Mouse (Mus musculus) hindbrain, embryonic 11.5 days (tissue): ENCODE results near the gene Gm4131. TPM values are rescaled to one million over a fixed set of nuclear protein-coding genes. Genes with fewer than 3 reads are reported as not detected.

Experiments
- ATAC-seq: fragments of 200-750 bp; cut with Nextera tagmentation; 2 replicates; pipeline ENCODE4 v1.8.0; 2017; ENCODE audit warnings: mild to moderate bottlenecking, moderate TSS enrichment, moderate library complexity; ENCODE audit not compliant: low FRiP score
- DNase-seq: peaks from one replicate; pipeline ENCODE4 v3.0.0-alpha.2; 2015; ENCODE audit warnings: low spot score
- H3K27ac ChIP-seq: fragments of 300-500 bp; sonication (generic); 2 replicates; pipeline ENCODE4 v1.5.1; 2014; ENCODE audit warnings: mild to moderate bottlenecking, low read depth, low read length
- H3K27me3 ChIP-seq: fragments of 300-500 bp; sonication (generic); 2 replicates; pipeline ENCODE4 v1.6.1; 2014; ENCODE audit warnings: mild to moderate bottlenecking, low read length, moderate library complexity, mixed read lengths; ENCODE audit not compliant: control insufficient read depth, insufficient read depth
- H3K36me3 ChIP-seq: fragments of 300-500 bp; sonication (generic); 2 replicates; pipeline ENCODE4 v1.6.1; 2014; ENCODE audit warnings: mild to moderate bottlenecking, low read length, moderate library complexity, mixed read lengths; ENCODE audit not compliant: control insufficient read depth, insufficient read depth
- H3K4me1 ChIP-seq: fragments of 300-500 bp; sonication (generic); replicated peaks from 2 replicates; pipeline ENCODE4 v1.6.1; 2014; ENCODE audit warnings: low read length, mixed read lengths; ENCODE audit not compliant: control insufficient read depth, insufficient read depth
- H3K4me2 ChIP-seq: fragments of 300-500 bp; sonication (generic); replicated peaks from 2 replicates; pipeline ENCODE4 v1.6.1; 2014; ENCODE audit warnings: mild to moderate bottlenecking, low read depth, low read length
- H3K4me3 ChIP-seq: fragments of 300-500 bp; sonication (generic); 2 replicates; pipeline ENCODE4 v1.5.1; 2014; ENCODE audit warnings: low read depth, low read length
- H3K9ac ChIP-seq: fragments of 300-500 bp; sonication (generic); 2 replicates; pipeline ENCODE4 v1.6.1; 2014; ENCODE audit warnings: low read depth, low read length
- H3K9me3 ChIP-seq: fragments of 300-500 bp; sonication (generic); 2 replicates; pipeline ENCODE4 v1.6.1; 2016; ENCODE audit warnings: low read length; ENCODE audit not compliant: control insufficient read depth
- WGBS: fragments of 180-500 bp; shearing (Covaris S2); extraction: QIAGEN DNeasy Blood & Tissue Kit; methylation state at CpG from one replicate; pipeline ENCODE4 v1.1.7; 2014; 5-methylcytosine and 5-hydroxymethylcytosine counted together
- polyA plus RNA-seq: library from polyadenylated mRNA; unstranded; fragments of >200 nt; fragmentation: Nextera tagmentation; extraction: Ambion mirVana; gene quantifications from 2 replicates; pipeline ENCODE4 v1.2.1, GENCODE M21; 2014

The Gm4131 gene
- polyA plus RNA-seq, 1 experiment from 2014 or later: not detected

DNA sequence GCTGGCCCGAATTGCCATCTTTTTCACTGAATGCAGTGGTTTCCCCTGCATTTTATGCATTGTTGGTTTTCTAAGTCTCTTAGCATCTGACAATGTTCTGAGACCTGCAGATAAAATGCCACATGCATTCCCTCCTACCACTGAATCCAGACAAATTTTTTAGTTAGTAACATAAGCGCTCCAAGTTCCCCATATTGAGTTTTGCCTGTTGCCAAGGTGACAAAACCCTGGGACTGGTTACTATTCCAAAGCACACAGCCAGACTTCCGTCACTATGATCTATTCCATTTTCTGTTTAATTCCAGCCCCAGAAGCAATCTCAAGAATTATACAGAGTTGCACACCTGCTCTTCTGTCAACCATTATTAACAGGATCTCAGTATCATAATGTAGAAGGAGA lies 26.9 kb downstream of the Gm4131 start:
- no peak overlapping the region for H3K9ac ChIP-seq
- H3K4me2 ChIP-seq: no peak overlapping the region
- DNase-seq (no peak), ATAC-seq (no peak)
- H3K4me1 ChIP-seq: no peaks in the 10 kb centered on the region
- WGBS: 87% methylated on average over 3 of the region's 3 CpGs
- no peak overlapping the region for H3K27ac ChIP-seq
- no peaks in the 10 kb centered on the region for H3K36me3 ChIP-seq
- no peaks in the 10 kb centered on the region for H3K27me3 ChIP-seq
- no peaks in the 10 kb centered on the region for H3K9me3 ChIP-seq
- H3K4me3 ChIP-seq: no peak overlapping the region

- no peak overlapping the region for H3K4me2 ChIP-seq
- ATAC-seq: no peak
- H3K9ac ChIP-seq: no peak overlapping the region
- no peaks in the 10 kb centered on the region for H3K9me3 ChIP-seq
- no peak overlapping the region for H3K27ac ChIP-seq
- H3K27me3 ChIP-seq: no peaks in the 10 kb centered on the region
- 82% methylated on average over 5 of the region's 5 CpGs for WGBS
- no peaks in the 10 kb centered on the region for H3K4me1 ChIP-seq
- no peak for DNase-seq
- H3K36me3 ChIP-seq: no peaks in the 10 kb centered on the region
- no peak overlapping the region for H3K4me3 ChIP-seq
Measured at GRCm38 (mm10) chr14:62536988-62537387, 29.7 kb downstream of the Gm4131 start.

DNA sequence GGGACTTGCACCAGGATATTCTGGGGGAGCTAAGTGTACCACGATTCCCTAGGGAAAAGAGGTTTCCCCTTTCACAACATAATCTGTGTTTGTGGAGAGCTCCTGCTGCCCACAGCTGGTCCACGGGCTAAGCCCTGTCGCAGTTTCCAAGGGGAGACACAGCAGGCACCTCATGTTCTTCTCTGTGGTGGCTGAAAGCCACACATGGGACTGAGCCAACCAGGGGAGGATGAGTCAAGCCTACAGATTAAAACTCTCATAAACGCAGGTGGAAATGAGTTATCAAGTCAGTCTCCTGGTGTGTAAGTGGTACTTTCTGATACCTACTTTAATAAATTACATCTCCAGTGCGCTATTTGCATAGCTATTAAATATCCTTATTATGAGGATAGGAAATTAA lies 30.6 kb downstream of the Gm4131 start:
- Histone ChIP-seq H3K36me3 (no peaks in the 10 kb centered on the region), H3K9me3 (no peaks in the 10 kb centered on the region), H3K27me3 (no peaks in the 10 kb centered on the region), H3K27ac (no peak overlapping the region), H3K4me1 (no peaks in the 10 kb centered on the region), H3K9ac (no peak overlapping the region), H3K4me2 (no peak overlapping the region), H3K4me3 (no peak overlapping the region)
- 65% methylated on average over 5 of the region's 5 CpGs for WGBS
- no peak for ATAC-seq
- no peak for DNase-seq

- DNase-seq: no peak
- WGBS: 77% methylated on average over 2 of the region's 2 CpGs
Measured at GRCm38 (mm10) chr14:62530951-62531350, 35.8 kb downstream of the Gm4131 start.

GRCm38 (mm10) chr14:62512845-62513244 lies 53.9 kb downstream of the Gm4131 start:
- Histone ChIP-seq H3K36me3 (no peaks in the 10 kb centered on the region), H3K27ac (no peak overlapping the region), H3K9ac (no peak overlapping the region), H3K4me3 (no peak overlapping the region), H3K4me2 (no peak overlapping the region), H3K9me3 (no peaks in the 10 kb centered on the region), H3K27me3 (no peaks in the 10 kb centered on the region), H3K4me1 (no peaks in the 10 kb centered on the region)
- WGBS: 50% methylated on average over 1 of the region's 1 CpGs
- ATAC-seq (no peak), DNase-seq (no peak)

More at GRCm38 (mm10) chr14:62530951-62531350, 35.8 kb downstream of the Gm4131 start:
- Histone ChIP-seq H3K9me3 (no peaks in the 10 kb centered on the region), H3K9ac (no peak overlapping the region), H3K27ac (no peak overlapping the region), H3K27me3 (no peaks in the 10 kb centered on the region), H3K36me3 (no peaks in the 10 kb centered on the region), H3K4me1 (no peaks in the 10 kb centered on the region), H3K4me2 (no peak overlapping the region), H3K4me3 (no peak overlapping the region)
- no peak for ATAC-seq

- Histone ChIP-seq H3K9ac (no peak overlapping the region), H3K4me1 (no peaks in the 10 kb centered on the region), H3K4me3 (no peak overlapping the region), H3K9me3 (no peaks in the 10 kb centered on the region), H3K4me2 (no peak overlapping the region), H3K36me3 (no peaks in the 10 kb centered on the region), H3K27me3 (no peaks in the 10 kb centered on the region), H3K27ac (no peak overlapping the region)
- WGBS: 84% methylated on average over 3 of the region's 3 CpGs
- no peak for DNase-seq
- ATAC-seq: no peak
Measured at GRCm38 (mm10) chr14:62509350-62509749, 57.4 kb downstream of the Gm4131 start.

- no peak overlapping the region for H3K4me2 ChIP-seq
- no peaks in the 10 kb centered on the region for H3K4me1 ChIP-seq
- 77% methylated on average over 3 of the region's 3 CpGs for WGBS
- H3K9ac ChIP-seq: no peak overlapping the region
- no peaks in the 10 kb centered on the region for H3K27me3 ChIP-seq
- no peak overlapping the region for H3K27ac ChIP-seq
- ATAC-seq (no peak), DNase-seq (no peak)
- no peaks in the 10 kb centered on the region for H3K36me3 ChIP-seq
- H3K9me3 ChIP-seq: no peaks in the 10 kb centered on the region
- H3K4me3 ChIP-seq: no peak overlapping the region
Measured at GRCm38 (mm10) chr14:62506261-62506660, 60.5 kb downstream of the Gm4131 start.

DNA sequence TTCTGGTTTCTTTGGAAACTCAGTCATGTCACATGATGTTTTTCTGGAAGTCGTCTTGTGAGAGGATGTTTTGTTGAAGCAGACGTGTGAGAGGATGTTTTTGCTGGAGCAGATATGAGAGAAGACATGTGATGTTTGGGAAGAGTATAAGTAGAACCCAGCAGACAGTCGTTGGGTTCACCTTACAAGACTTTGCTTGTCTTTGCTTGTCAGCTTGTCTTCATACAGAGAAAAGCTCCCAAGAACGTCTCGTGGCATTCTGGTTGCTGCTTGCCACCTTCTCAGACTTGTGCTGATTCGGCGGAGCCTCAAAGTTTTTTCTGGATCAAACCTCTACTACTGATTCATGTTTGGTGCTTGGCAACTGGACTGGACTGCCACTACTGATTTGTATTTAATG lies 69.3 kb downstream of the Gm4131 start:
- ATAC-seq (no peak), DNase-seq (no peak)
- no peak overlapping the region for H3K9ac ChIP-seq
- H3K36me3 ChIP-seq: no peaks in the 10 kb centered on the region
- no peak overlapping the region for H3K27ac ChIP-seq
- H3K9me3 ChIP-seq: no peaks in the 10 kb centered on the region
- H3K4me3 ChIP-seq: no peak overlapping the region
- H3K4me2 ChIP-seq: no peak overlapping the region
- no peaks in the 10 kb centered on the region for H3K4me1 ChIP-seq
- no peaks in the 10 kb centered on the region for H3K27me3 ChIP-seq
- WGBS: 83% methylated on average over 7 of the region's 7 CpGs

- H3K9me3 ChIP-seq: no peaks in the 10 kb centered on the region
- H3K4me3 ChIP-seq: no peak overlapping the region
- no peaks in the 10 kb centered on the region for H3K36me3 ChIP-seq
- no peaks in the 10 kb centered on the region for H3K27me3 ChIP-seq
- no peaks in the 10 kb centered on the region for H3K4me1 ChIP-seq
- ATAC-seq (no peak), DNase-seq (no peak)
- H3K27ac ChIP-seq: no peak overlapping the region
- no peak overlapping the region for H3K9ac ChIP-seq
- WGBS: 54% methylated on average over 1 of the region's 1 CpGs
- no peak overlapping the region for H3K4me2 ChIP-seq
Measured at GRCm38 (mm10) chr14:62496501-62496900, 70.2 kb downstream of the Gm4131 start.
